ENCODE assay signal across 9 mouse cellular contexts in genomic region chr1:39361754-39362514, GRCm38 (mm10). TPM values are rescaled to one million over a fixed set of nuclear protein-coding genes. Genes with fewer than 3 reads are reported as not detected.
DNase-seq lines count a peak whose midpoint lies in the region; ATAC-seq and TF ChIP-seq lines count a peak whose summit lies in the region.
"Had no signal": no experiment of that assay in that cellular context is flagged by ENCODE, and none has a peak within 500 bp of the region (broad histone marks: within the 10 kb centered on the region; RNA-seq: fewer than 3 reads in every experiment).

No protein-coding gene starts in this region.

- intact Hi-C loops in left cerebral cortex, postnatal 4 days (cut with DNase I), result no loop called here
- intact Hi-C loops in left cerebral cortex, adult 2 months (cut with DNase I), result no loop called here

- peak overlapping the region; percentile 17 for H3K4me3 ChIP-seq in kidney, embryonic 15.5 days (replicated peaks)
- peak overlapping the region; percentile 17; the same call in 1 of the 2 replicates for H3K4me3 ChIP-seq in embryonic facial prominence, embryonic 11.5 days (ENCODE audit: low read depth, low read length)
- peak overlapping the region; percentile 23 for H3K4me3 ChIP-seq in hindbrain, embryonic 13.5 days
- H3K4me3 ChIP-seq in midbrain, embryonic 10.5 days, result peak overlapping the region; percentile 43
- no peak overlapping the region for H3K4me3 ChIP-seq in left cerebral cortex, adult 2 months

- no peak for ATAC-seq in kidney, embryonic 15.5 days (replicated peaks; ENCODE audit: low FRiP score)
- ATAC-seq in embryonic facial prominence, embryonic 11.5 days (replicated peaks; ENCODE audit: insufficient number of reproducible peaks, low FRiP score, low TSS enrichment, low read depth), result no peak; the same call in 1 of the 2 replicates
- ATAC-seq in hindbrain, embryonic 13.5 days (ENCODE audit: low FRiP score), result peak; percentile 38; the same call in 1 of the 2 replicates

- H3K9ac ChIP-seq in kidney, embryonic 15.5 days, result 0 out of 2 replicates have a peak overlapping the region, but pooled peaks have one; percentile 3
- H3K9ac ChIP-seq in embryonic facial prominence, embryonic 11.5 days (replicated peaks; ENCODE audit: low read length), result peak overlapping the region; percentile 37
- peak overlapping the region; percentile 51; the same call in 1 of the 2 replicates for H3K9ac ChIP-seq in hindbrain, embryonic 13.5 days

- no peaks in the 10 kb centered on the region for H3K9me3 ChIP-seq in kidney, embryonic 15.5 days (replicated peaks)
- no peaks in the 10 kb centered on the region for H3K9me3 ChIP-seq in embryonic facial prominence, embryonic 11.5 days (replicated peaks; ENCODE audit: control insufficient read depth, low read length)
- no peaks in the 10 kb centered on the region for H3K9me3 ChIP-seq in hindbrain, embryonic 13.5 days
- H3K9me3 ChIP-seq in midbrain, embryonic 10.5 days (replicated peaks), result no peaks in the 10 kb centered on the region

- H3K27me3 ChIP-seq in kidney, embryonic 15.5 days, result peaks cover 6% of the 10 kb centered on the region; the same call in 1 of the 2 replicates
- H3K27me3 ChIP-seq in embryonic facial prominence, embryonic 11.5 days (ENCODE audit: control insufficient read depth, insufficient read depth, low read length), result no peaks in the 10 kb centered on the region
- H3K27me3 ChIP-seq in hindbrain, embryonic 13.5 days, result peaks cover 8% of the 10 kb centered on the region
- H3K27me3 ChIP-seq in midbrain, embryonic 10.5 days (ENCODE audit: low read depth, poor library complexity, severe bottlenecking), result no peaks in the 10 kb centered on the region

- no peak; the same call in 1 of the 2 replicates for TF ChIP-seq CTCF in left cerebral cortex, adult 2 months (IDR thresholded peaks at IDR 0.05)

- no peak for DNase-seq in kidney, postnatal 14 days
- no peak for DNase-seq in embryonic facial prominence, embryonic 11.5 days (ENCODE audit: low spot score)
- no peak for DNase-seq in midbrain, embryonic 10.5 days (ENCODE audit: low spot score)
- no peak for DNase-seq in left cerebral cortex, postnatal 4 days
- no peak for DNase-seq in left cerebral cortex, adult 2 months (ENCODE audit: extremely low spot score in 1 of 2, low spot score in 2 of 2)
- DNase-seq in adrenal gland, adult 2 months, result no peak
- DNase-seq: cerebellum, adult 8-10 months had no signal

- H3K4me1 ChIP-seq in kidney, embryonic 15.5 days, result peaks cover 11% of the 10 kb centered on the region; the same call in 1 of the 2 replicates
- H3K4me1 ChIP-seq in embryonic facial prominence, embryonic 11.5 days (ENCODE audit: control insufficient read depth, insufficient read depth, low read length), result no peaks in the 10 kb centered on the region
- H3K4me1 ChIP-seq in hindbrain, embryonic 13.5 days (replicated peaks), result peaks cover 13% of the 10 kb centered on the region
- peaks cover 12% of the 10 kb centered on the region for H3K4me1 ChIP-seq in midbrain, embryonic 10.5 days

- H3K4me2 ChIP-seq in kidney, embryonic 15.5 days, result peak overlapping the region; percentile 55
- peak overlapping the region; percentile 45 for H3K4me2 ChIP-seq in embryonic facial prominence, embryonic 11.5 days (ENCODE audit: low read depth, low read length)
- H3K4me2 ChIP-seq in hindbrain, embryonic 13.5 days, result peak overlapping the region; percentile 51

- no peak overlapping the region for H3K27ac ChIP-seq in kidney, embryonic 15.5 days
- H3K27ac ChIP-seq in embryonic facial prominence, embryonic 11.5 days (replicated peaks; ENCODE audit: low read depth, low read length), result no peak overlapping the region
- H3K27ac ChIP-seq in hindbrain, embryonic 13.5 days, result no peak overlapping the region
- H3K27ac ChIP-seq in midbrain, embryonic 10.5 days (replicated peaks), result no peak overlapping the region
- H3K27ac ChIP-seq in left cerebral cortex, adult 2 months, result no peak overlapping the region

- no peaks in the 10 kb centered on the region for H3K36me3 ChIP-seq in kidney, embryonic 15.5 days
- H3K36me3 ChIP-seq in embryonic facial prominence, embryonic 11.5 days (replicated peaks; ENCODE audit: control insufficient read depth, insufficient read depth, low read depth, low read length), result no peaks in the 10 kb centered on the region
- H3K36me3 ChIP-seq in hindbrain, embryonic 13.5 days, result no peaks in the 10 kb centered on the region
- no peaks in the 10 kb centered on the region for H3K36me3 ChIP-seq in midbrain, embryonic 10.5 days

- WGBS in kidney, embryonic 15.5 days, result 31% methylated on average over 24 of the region's 24 CpGs
- WGBS in embryonic facial prominence, embryonic 11.5 days, result 30% methylated on average over 24 of the region's 24 CpGs
- WGBS in hindbrain, embryonic 13.5 days, result 32% methylated on average over 24 of the region's 24 CpGs
- WGBS in midbrain, embryonic 10.5 days, result 31% methylated on average over 24 of the region's 24 CpGs

RNA-seq across cellular contexts. Expression of gene Rpl31, which starts 5.7 kb away (rescaled TPM):
- polyA plus RNA-seq in kidney, embryonic 15.5 days (2015; fragmentation: Nextera tagmentation; extraction: Ambion mirVana), result 579 and 581 TPM in 2 replicates
- polyA plus RNA-seq in embryonic facial prominence, embryonic 11.5 days (2014; fragmentation: Nextera tagmentation; extraction: Ambion mirVana), result 507 and 521 TPM in 2 replicates
- 394 and 397 TPM in 2 replicates for polyA plus RNA-seq in hindbrain, embryonic 13.5 days (2015; fragmentation: Nextera tagmentation; extraction: Ambion mirVana)
- polyA plus RNA-seq in midbrain, embryonic 10.5 days (2016; fragmentation: Nextera tagmentation; extraction: Ambion mirVana), result 416 and 468 TPM in 2 replicates
- 100 to 1,000 TPM; 682 to 756 TPM for total RNA-seq in left cerebral cortex, postnatal 4 days (2021)
- 100 to 1,000 TPM; 457 to 494 TPM for total RNA-seq in left cerebral cortex, adult 2 months (2021)
- 100 to 1,000 TPM; 683 to 874 TPM for total RNA-seq in adrenal gland, adult 2 months (2021)
- polyA plus RNA-seq in adrenal gland, adult 2 months (2012; rRNA removed), result 28.1 and 29.9 TPM in 2 replicates

Comparison
In these comparisons a context has a peak if more than half of its experiments do, and no peak if none do; other contexts are left out.
1. RNA of gene Rpl31, which starts 5.7 kb away (polyA plus RNA-seq): 579 to 581 TPM in kidney, embryonic 15.5 days, 507 to 521 TPM in embryonic facial prominence, embryonic 11.5 days, 416 to 468 TPM in midbrain, embryonic 10.5 days and 394 to 397 TPM in hindbrain, embryonic 13.5 days; 28.1 to 29.9 TPM in adrenal gland, adult 2 months; every median in the first group is over 10 times any median in the second.
2. Peak in every context shown above with its lines, with median percentiles within 50 percentile points of each other: H3K4me2 ChIP-seq and H3K9ac ChIP-seq.